Mouse (Mus musculus) heart, embryonic 16.5 days (tissue): ENCODE data around the gene Rpl5. TPM values are rescaled to one million over a fixed set of nuclear protein-coding genes. Genes with fewer than 3 reads are reported as not detected.
"Not testable (repeated sequence)": the region's sequence is repeated elsewhere in the genome, so short reads cannot be mapped to it uniquely, and the experiment has no call there.

Experiments
- ATAC-seq: fragments of 200-750 bp; cut with Nextera tagmentation; replicated peaks from 2 replicates; pipeline ENCODE4 v1.8.0; 2017; ENCODE audit warnings: moderate number of reproducible peaks; ENCODE audit not compliant: insufficient read depth, low FRiP score; ENCODE audit errors: extremely low read depth
- H3K27ac ChIP-seq: fragments of 300-500 bp; sonication (generic); 2 replicates; pipeline ENCODE4 v1.5.1; 2014; ENCODE audit warnings: mild to moderate bottlenecking, low read length, control low read depth, moderate library complexity
- H3K27me3 ChIP-seq: fragments of 300-500 bp; sonication (generic); 2 replicates; pipeline ENCODE4 v1.6.1; 2014; ENCODE audit warnings: low read length, mixed read lengths; ENCODE audit not compliant: control insufficient read depth, insufficient read depth
- H3K36me3 ChIP-seq: fragments of 300-500 bp; sonication (generic); 2 replicates; pipeline ENCODE4 v1.6.1; 2014; ENCODE audit not compliant: control insufficient read depth, insufficient read depth
- H3K4me1 ChIP-seq: fragments of 300-500 bp; sonication (generic); 2 replicates; pipeline ENCODE4 v1.6.1; 2014; ENCODE audit warnings: low read length, mixed read lengths; ENCODE audit not compliant: control insufficient read depth, insufficient read depth
- H3K4me2 ChIP-seq: fragments of 300-500 bp; sonication (generic); 2 replicates; pipeline ENCODE4 v1.6.1; 2014; ENCODE audit warnings: low read depth, mild to moderate bottlenecking, control low read depth, low read length
- H3K4me3 ChIP-seq: fragments of 300-500 bp; sonication (generic); 2 replicates; pipeline ENCODE4 v1.5.1; 2014; ENCODE audit warnings: mild to moderate bottlenecking, control low read depth, low read length
- H3K9ac ChIP-seq: fragments of 300-500 bp; sonication (generic); 2 replicates; pipeline ENCODE4 v1.6.1; 2014; ENCODE audit warnings: low read length, control low read depth
- H3K9me3 ChIP-seq: fragments of 300-500 bp; sonication (generic); replicated peaks from 2 replicates; pipeline ENCODE4 v1.6.1; 2016; ENCODE audit warnings: low read length; ENCODE audit not compliant: control insufficient read depth
- whole genome bisulfite sequencing: fragments of 180-500 bp; shearing (Covaris S2); extraction: QIAGEN DNeasy Blood & Tissue Kit; methylation state at CpG from one replicate; pipeline ENCODE4 v1.1.7; 2014; 5-methylcytosine and 5-hydroxymethylcytosine counted together
- polyA plus RNA-seq: library from polyadenylated mRNA; unstranded; fragments of >200 nt; fragmentation: Nextera tagmentation; extraction: Ambion mirVana; gene quantifications from 2 replicates; pipeline ENCODE4 v1.2.1, GENCODE M21; 2015

Rpl5 gene
- polyA plus RNA-seq, 1 experiment from 2014 or later = 46.6 TPM

DNA sequence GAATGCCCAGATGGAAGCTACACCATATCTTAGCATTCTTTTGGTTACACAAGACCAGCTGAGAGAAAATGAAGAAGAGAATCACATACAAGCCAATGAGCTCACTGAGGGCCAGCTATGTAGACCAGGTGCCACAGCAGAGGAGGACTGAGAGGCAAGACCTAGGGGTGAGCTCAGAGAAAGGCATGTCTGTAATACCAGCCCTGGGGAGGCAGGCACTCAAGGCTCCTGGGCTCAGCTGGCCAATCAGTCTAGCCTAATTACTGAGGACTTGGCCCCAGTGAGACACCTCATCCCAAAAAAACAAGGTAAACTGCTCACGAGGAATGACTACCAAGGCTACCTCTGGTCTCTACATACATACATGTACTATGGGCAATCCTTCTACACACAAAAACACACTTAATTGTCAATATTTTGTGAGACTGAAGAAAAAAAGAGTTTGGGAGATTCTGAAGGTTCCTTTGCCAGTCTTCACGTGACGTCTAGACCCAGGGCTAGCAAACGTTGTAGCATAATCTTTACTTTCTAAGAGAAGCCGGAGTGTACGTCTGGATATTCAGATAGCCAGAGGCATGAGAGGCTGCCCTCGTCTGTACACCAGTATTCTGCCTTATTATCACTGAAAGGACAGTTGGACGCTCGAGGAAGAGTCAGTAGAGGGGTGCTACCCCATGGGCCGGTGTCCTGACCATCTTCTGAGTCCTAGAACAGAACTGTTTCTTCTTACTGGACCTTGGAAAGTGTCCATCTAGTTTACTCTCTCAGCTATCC lies 34.7 kb downstream of the Rpl5 start:
- Histone ChIP-seq H3K27me3 (no peaks in the 10 kb centered on the region), H3K9me3 (no peaks in the 10 kb centered on the region), H3K36me3 (no peaks in the 10 kb centered on the region), H3K27ac (no peak overlapping the region), H3K4me3 (no peak overlapping the region), H3K9ac (no peak overlapping the region), H3K4me1 (peaks cover 2% of the 10 kb centered on the region; the same call in 1 of the 2 replicates), H3K4me2 (no peak overlapping the region)
- ATAC-seq = no peak
- 86% methylated on average over 10 of the region's 10 CpGs for WGBS

DNA sequence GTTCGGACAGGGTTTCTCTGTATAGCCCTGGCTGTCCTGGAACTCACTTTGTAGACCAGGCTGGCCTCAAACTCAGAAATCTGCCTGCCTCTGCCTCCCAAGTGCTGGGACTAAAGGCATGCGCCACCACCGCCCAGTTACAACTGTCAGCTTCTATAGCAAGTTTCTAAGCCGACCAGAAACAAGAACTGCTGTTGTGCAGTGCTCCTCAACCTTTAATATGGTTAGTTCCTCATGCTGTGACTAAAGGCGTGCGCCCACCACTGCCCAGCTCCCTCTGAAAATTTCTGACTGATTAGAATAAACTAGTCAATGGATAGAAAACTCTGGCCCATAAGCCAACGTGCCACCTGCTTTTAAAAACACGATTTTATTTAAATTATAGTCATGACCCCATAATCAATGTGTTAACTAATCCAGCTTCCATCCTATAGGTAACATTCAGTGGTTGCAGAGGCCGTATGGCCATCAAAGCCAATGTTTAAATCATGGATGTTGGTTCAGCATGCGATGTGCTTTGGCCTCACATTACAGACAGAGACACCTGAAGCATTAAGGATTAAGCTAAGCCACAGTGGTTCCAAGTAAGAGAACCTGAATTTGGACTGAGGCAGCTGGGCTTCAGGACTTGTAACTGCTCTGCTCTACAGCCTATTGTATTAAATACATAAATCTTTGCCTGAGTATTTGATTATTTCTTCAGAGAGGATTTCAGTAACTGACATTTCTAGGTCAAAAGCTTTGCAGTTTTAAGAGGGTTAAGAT lies 36.5 kb downstream of the Rpl5 start:
- ATAC-seq = no peak
- no peak overlapping the region for H3K4me3 ChIP-seq
- H3K4me1 ChIP-seq = peaks cover 7% of the 10 kb centered on the region
- H3K27me3 ChIP-seq = no peaks in the 10 kb centered on the region
- no peak overlapping the region for H3K9ac ChIP-seq
- H3K4me2 ChIP-seq = no peak overlapping the region
- no peaks in the 10 kb centered on the region for H3K36me3 ChIP-seq
- H3K27ac ChIP-seq = no peak overlapping the region
- WGBS = 89% methylated on average over 10 of the region's 10 CpGs
- H3K9me3 ChIP-seq = no peaks in the 10 kb centered on the region

DNA sequence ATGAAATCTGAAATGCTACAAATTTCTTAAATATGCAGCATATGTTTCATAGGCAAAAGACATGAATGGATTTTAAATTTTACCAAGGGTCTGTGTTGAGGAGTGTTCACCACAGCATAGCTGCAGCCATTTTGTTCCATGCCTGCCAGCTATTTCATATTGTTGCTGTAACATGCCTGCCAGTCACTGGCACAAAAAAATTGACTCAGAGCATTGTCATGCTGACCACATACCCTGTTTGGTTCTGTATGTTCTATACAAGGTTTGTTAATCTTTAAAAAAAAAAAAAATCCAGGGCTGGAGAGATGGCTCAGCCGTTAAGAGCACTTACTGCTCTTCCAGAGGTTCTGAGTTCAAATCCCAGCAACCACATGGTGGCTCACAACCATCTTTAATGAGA lies 38.2 kb downstream of the Rpl5 start:
- H3K27me3 ChIP-seq, H3K4me3 ChIP-seq, H3K4me2 ChIP-seq, H3K36me3 ChIP-seq, H3K9ac ChIP-seq, H3K9me3 ChIP-seq, H3K27ac ChIP-seq, H3K4me1 ChIP-seq, ATAC-seq: not testable (repeated sequence)
- 82% methylated on average over 1 of the region's 1 CpGs for WGBS

DNA sequence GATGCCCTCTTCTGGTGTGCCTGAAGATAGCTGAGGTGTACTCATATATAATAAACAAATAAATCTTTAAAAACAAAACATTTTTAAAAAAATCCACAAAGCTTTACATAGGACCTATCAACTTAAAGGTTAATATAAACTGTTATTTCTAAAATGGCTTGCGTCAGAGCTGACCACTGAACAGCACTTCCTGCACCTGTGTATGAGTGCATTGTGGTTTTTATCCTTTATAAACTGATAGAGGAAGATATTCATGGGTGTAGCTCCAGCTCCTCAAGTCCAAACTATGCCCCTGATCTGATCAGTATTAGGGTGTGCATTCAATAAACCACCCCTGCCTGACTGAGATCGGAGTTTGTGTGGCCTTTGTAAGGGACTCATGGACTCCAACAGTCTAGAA lies 38.6 kb downstream of the Rpl5 start:
- Histone ChIP-seq H3K4me1 (peaks cover 8% of the 10 kb centered on the region), H3K27ac (no peak overlapping the region), H3K27me3 (no peaks in the 10 kb centered on the region), H3K9ac (no peak overlapping the region), H3K9me3 (no peaks in the 10 kb centered on the region), H3K36me3 (no peaks in the 10 kb centered on the region), H3K4me2 (no peak overlapping the region), H3K4me3 (no peak overlapping the region)
- 95% methylated on average over 2 of the region's 2 CpGs for WGBS
- no peak for ATAC-seq

DNA sequence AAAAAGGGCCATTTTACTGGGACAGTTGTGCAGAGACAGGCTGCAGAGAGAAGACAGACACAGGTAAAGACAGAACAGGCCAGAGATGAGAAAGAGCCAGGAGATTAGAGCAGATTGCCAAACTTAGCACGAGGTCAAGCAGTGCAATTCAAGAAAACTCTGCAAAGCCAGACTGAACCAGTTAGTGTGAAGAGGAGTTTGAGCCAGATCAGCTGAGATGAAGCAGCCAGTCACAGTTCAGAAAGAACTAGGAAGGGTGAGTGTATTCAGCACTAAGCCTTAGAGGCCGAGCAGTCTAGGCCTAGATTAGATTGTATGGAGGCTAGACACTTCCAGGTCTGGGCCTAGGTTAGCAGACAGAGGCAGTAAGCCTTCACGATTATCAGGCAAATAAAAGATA lies 39.4 kb downstream of the Rpl5 start:
- whole genome bisulfite sequencing = 65% methylated on average over 3 of the region's 3 CpGs
- Histone ChIP-seq H3K36me3 (no peaks in the 10 kb centered on the region), H3K27me3 (no peaks in the 10 kb centered on the region), H3K4me3 (no peak overlapping the region), H3K4me1 (peaks cover 8% of the 10 kb centered on the region), H3K4me2 (no peak overlapping the region), H3K9me3 (no peaks in the 10 kb centered on the region), H3K9ac (no peak overlapping the region), H3K27ac (no peak overlapping the region)
- ATAC-seq = no peak

DNA sequence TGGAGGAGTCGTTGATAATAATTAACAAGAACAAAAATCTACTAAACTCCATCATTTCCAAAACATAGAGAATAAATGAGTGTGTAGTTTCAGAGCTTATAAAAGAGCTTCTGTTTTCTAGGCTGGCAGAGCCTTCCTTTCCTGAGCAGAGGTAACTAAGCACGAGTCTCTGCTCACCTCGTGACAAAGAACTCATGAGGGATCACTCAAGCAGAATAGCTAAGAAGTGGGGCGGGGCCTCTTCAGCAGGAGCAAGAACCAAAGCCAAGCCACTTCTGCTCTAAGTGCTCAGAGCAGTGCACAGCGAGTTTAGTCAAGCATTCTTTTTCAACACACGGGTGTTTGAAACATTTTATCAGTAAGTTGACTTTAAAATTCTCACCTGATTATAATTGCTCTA lies 40.9 kb downstream of the Rpl5 start:
- H3K27me3 ChIP-seq = no peaks in the 10 kb centered on the region
- H3K4me2 ChIP-seq = no peak overlapping the region
- no peak overlapping the region for H3K4me3 ChIP-seq
- peaks cover 8% of the 10 kb centered on the region for H3K4me1 ChIP-seq
- no peaks in the 10 kb centered on the region for H3K36me3 ChIP-seq
- no peak for ATAC-seq
- H3K27ac ChIP-seq = no peak overlapping the region
- no peaks in the 10 kb centered on the region for H3K9me3 ChIP-seq
- H3K9ac ChIP-seq = no peak overlapping the region
- WGBS = 34% methylated on average over 6 of the region's 6 CpGs

DNA sequence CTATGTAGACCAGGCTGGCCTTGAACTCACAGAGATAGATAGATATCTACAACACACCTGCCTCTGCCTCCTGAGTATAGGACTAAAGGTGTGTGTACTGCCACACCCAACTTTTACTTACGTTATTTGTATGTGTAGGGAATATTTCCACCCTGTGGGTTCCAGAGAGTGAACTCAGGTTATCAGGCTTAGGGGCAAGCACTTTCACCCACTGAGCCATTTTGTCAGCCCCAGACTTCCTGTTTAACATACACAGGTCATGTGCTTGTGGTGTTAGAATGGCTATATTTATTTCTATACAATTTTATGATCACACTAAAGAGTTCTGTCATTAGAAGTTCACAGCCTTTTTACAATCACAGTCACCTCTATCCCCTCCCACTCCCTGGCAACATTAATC lies 42.6 kb downstream of the Rpl5 start:
- Histone ChIP-seq H3K9ac (no peak overlapping the region), H3K4me3 (no peak overlapping the region), H3K36me3 (no peaks in the 10 kb centered on the region), H3K27me3 (no peaks in the 10 kb centered on the region), H3K4me1 (peaks cover 21% of the 10 kb centered on the region), H3K9me3 (no peaks in the 10 kb centered on the region), H3K4me2 (no peak overlapping the region), H3K27ac (no peak overlapping the region)
- no peak for ATAC-seq
- WGBS = 77% methylated on average over 1 of the region's 1 CpGs

DNA sequence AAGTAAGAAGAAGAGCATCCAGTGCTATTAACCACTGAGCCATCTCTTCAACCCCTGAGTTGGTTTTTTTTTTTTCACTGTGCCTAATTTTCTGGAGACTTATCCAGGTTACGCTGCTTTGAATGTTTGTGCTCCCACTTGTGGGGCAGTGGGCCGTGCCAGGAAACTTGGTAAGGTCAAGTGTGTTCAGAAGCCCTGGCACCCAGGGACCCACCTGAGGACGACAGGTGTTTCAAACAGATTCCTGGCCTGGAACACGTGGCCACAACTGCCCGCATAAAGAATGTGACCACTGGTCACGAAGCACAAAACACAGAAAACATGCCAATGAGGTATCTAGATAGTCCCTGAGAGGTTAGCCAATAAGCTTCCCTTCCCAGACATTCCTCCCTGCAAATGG lies 43.2 kb downstream of the Rpl5 start:
- Histone ChIP-seq H3K27ac (no peak overlapping the region), H3K4me1 (peaks cover 21% of the 10 kb centered on the region), H3K4me3 (no peak overlapping the region), H3K9me3 (no peaks in the 10 kb centered on the region), H3K4me2 (no peak overlapping the region), H3K36me3 (no peaks in the 10 kb centered on the region), H3K27me3 (no peaks in the 10 kb centered on the region), H3K9ac (no peak overlapping the region)
- ATAC-seq = no peak
- 84% methylated on average over 6 of the region's 6 CpGs for WGBS

DNA sequence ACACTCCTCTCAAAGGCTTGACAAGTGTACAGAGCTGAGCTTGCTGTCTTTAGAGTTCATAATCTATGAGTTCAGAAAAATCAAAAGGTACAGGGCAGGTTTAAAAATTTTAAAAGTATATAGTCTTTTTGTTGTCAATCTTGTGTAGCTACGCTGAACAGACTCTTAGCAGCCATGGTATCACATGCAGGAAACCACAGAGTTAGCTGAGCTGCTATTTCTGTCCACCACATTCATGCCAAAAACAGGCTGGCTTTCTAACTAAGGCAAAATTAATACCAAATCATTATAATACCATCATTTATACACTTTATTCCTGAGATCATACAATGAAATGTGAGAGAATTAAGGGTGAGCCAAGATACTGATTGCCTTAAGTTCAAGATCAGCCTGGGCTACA lies 46.2 kb downstream of the Rpl5 start:
- no peak overlapping the region for H3K9ac ChIP-seq
- no peak overlapping the region for H3K4me3 ChIP-seq
- H3K27ac ChIP-seq = peak overlapping the region; percentile 83; the same call in 1 of the 2 replicates
- H3K36me3 ChIP-seq = no peaks in the 10 kb centered on the region
- H3K27me3 ChIP-seq = no peaks in the 10 kb centered on the region
- WGBS = 73% methylated on average over 1 of the region's 1 CpGs
- no peak for ATAC-seq
- H3K4me1 ChIP-seq = peaks cover 16% of the 10 kb centered on the region
- H3K4me2 ChIP-seq = no peak overlapping the region
- no peaks in the 10 kb centered on the region for H3K9me3 ChIP-seq
